Mouse (Mus musculus): ENCODE results near the gene Btrc. TPM values are rescaled to one million over a fixed set of nuclear protein-coding genes. Genes with fewer than 3 reads are reported as not detected.
A peak's percentile ranks its signal among the peaks of the same experiment; 100 is the strongest.

Btrc gene
- polyA plus RNA-seq, 1 experiment = 17.1 TPM

DNA sequence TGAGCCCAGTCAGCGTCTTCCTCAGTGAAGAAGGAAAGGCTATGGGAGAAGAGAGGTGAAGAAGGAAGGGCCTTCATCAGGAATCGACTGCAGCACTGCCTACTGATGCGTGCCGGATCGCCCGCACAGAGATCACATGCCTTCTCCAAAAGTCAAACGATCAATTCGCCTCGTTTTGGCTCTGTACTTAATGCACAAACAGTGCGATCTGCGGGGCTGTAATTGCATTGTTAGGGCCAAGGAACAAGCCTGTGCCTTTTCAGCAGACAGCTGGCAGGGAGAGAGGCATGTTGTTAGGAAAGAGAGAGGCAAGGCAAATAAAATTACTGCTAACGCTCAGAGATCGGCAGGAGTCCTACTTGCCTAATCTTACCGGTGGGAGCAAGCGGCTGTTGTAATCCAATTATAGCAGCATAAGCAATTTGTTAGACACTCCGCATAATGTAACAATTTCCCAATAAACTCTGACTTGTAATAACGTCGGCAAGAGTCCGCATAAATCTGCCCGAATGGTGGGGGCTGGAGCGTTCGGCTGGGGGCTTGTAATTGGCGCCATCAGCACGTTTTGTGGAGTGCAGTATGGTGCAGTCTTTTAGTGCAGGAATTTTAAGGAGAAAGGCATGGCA, 112.5 kb downstream of the Btrc start:
- no peak overlapping the region for H3K27ac ChIP-seq (ENCODE audit: control insufficient read depth, insufficient read depth, low read length)
- no peak overlapping the region for H3K4me3 ChIP-seq (ENCODE audit: control insufficient read depth, insufficient read depth, low read length)
- H3K4me1 ChIP-seq (replicated peaks; ENCODE audit: control insufficient read depth, insufficient read depth, low read length) = peaks cover 16% of the 10 kb centered on the region
- no peak for DNase-seq
- H3K36me3 ChIP-seq (ENCODE audit: control insufficient read depth, insufficient read depth, low read length) = no peaks in the 10 kb centered on the region
- H3K27me3 ChIP-seq (ENCODE audit: control insufficient read depth, insufficient read depth, low read length) = no peaks in the 10 kb centered on the region
- 96% methylated on average over 24 of the region's 24 CpGs for WGBS
- no peak for TF ChIP-seq POLR2A (IDR thresholded peaks at IDR 0.05; ENCODE audit: control insufficient read depth, extremely low read depth, insufficient read depth, low read length, poor library complexity)
- TF ChIP-seq CTCF (IDR thresholded peaks at IDR 0.05; ENCODE audit: borderline replicate concordance, control insufficient read depth, extremely low read depth, insufficient read depth, low read length, poor library complexity) = no peak

DNA sequence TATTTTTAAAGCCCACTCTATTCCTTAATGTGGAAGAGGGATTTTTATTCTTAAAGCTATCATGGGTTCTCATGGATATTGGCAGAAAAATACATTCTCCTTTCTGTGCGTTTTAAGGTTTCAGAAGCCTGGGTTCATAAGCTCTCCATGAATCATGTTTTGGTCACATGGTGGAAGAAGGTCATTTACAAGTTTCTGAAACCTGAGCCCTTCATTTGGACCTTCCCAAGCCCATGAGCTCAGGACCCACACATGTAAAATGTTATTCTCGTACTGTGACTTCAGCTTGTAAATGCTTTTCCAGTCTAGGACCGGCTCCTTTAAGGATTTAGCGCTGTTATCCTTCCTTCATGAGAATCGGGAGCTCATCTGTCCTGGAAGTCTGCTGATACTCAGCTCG, 116.0 kb downstream of the Btrc start:
- H3K27ac ChIP-seq (ENCODE audit: control insufficient read depth, insufficient read depth, low read length) = no peak overlapping the region
- no peak overlapping the region for H3K4me3 ChIP-seq (ENCODE audit: control insufficient read depth, insufficient read depth, low read length)
- no peaks in the 10 kb centered on the region for H3K27me3 ChIP-seq (ENCODE audit: control insufficient read depth, insufficient read depth, low read length)
- 99% methylated on average over 6 of the region's 6 CpGs for WGBS
- TF ChIP-seq POLR2A (IDR thresholded peaks at IDR 0.05; ENCODE audit: control insufficient read depth, extremely low read depth, insufficient read depth, low read length, poor library complexity) = no peak
- TF ChIP-seq CTCF (IDR thresholded peaks at IDR 0.05; ENCODE audit: borderline replicate concordance, control insufficient read depth, extremely low read depth, insufficient read depth, low read length, poor library complexity) = no peak
- DNase-seq = no peak
- H3K4me1 ChIP-seq (replicated peaks; ENCODE audit: control insufficient read depth, insufficient read depth, low read length) = peaks cover 11% of the 10 kb centered on the region
- no peaks in the 10 kb centered on the region for H3K36me3 ChIP-seq (ENCODE audit: control insufficient read depth, insufficient read depth, low read length)

DNA sequence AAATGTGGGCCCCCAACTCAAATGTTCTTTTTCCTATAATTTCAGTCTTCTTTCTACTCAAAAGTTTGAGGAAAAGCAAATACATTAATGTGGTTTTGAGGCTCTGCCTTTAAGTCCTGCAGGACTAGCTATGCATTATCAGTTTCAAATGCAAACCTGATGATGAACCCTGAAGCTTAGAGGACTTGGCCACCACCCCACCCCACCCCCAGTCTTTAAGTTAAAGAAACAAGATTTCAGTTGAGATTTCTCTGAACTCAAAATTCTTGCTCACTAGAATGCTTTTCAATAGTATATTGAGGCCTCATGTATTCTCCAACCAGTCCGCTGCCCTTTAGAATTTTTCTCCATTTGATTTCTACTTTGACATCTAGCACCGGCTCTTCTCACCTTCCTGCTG, 117.0 kb downstream of the Btrc start:
- peaks cover 12% of the 10 kb centered on the region for H3K4me1 ChIP-seq (replicated peaks; ENCODE audit: control insufficient read depth, insufficient read depth, low read length)
- WGBS = 87% methylated on average over 2 of the region's 2 CpGs
- no peaks in the 10 kb centered on the region for H3K36me3 ChIP-seq (ENCODE audit: control insufficient read depth, insufficient read depth, low read length)
- no peaks in the 10 kb centered on the region for H3K27me3 ChIP-seq (ENCODE audit: control insufficient read depth, insufficient read depth, low read length)
- no peak overlapping the region for H3K27ac ChIP-seq (ENCODE audit: control insufficient read depth, insufficient read depth, low read length)
- H3K4me3 ChIP-seq (ENCODE audit: control insufficient read depth, insufficient read depth, low read length) = no peak overlapping the region
- TF ChIP-seq CTCF (IDR thresholded peaks at IDR 0.05; ENCODE audit: borderline replicate concordance, control insufficient read depth, extremely low read depth, insufficient read depth, low read length, poor library complexity) (no peak), POLR2A (IDR thresholded peaks at IDR 0.05; ENCODE audit: control insufficient read depth, extremely low read depth, insufficient read depth, low read length, poor library complexity) (no peak)
- no peak for DNase-seq

DNA sequence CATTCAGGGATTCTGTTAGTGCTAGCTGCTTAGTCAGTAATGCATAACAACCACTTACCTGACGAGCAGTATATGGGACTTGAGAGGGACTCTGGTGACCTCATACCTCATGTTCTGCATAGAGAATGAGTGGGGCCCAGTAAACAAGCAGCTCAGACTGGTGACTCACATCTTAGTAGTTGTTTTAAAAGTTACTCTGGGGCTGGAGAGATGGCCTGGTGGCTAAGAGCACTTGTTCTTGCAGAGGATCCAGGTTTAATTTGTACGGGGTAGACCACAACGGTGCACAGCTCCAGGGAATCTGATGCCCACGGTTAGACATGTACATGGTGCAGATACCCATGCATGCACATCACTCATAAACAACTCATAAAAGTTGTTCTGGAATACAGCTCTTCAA, 117.4 kb downstream of the Btrc start:
- Histone ChIP-seq H3K36me3 (ENCODE audit: control insufficient read depth, insufficient read depth, low read length) (no peaks in the 10 kb centered on the region), H3K4me1 (replicated peaks; ENCODE audit: control insufficient read depth, insufficient read depth, low read length) (peaks cover 7% of the 10 kb centered on the region), H3K27ac (ENCODE audit: control insufficient read depth, insufficient read depth, low read length) (no peak overlapping the region), H3K27me3 (ENCODE audit: control insufficient read depth, insufficient read depth, low read length) (no peaks in the 10 kb centered on the region), H3K4me3 (ENCODE audit: control insufficient read depth, insufficient read depth, low read length) (no peak overlapping the region)
- WGBS = 90% methylated on average over 4 of the region's 4 CpGs
- DNase-seq = no peak
- TF ChIP-seq POLR2A (IDR thresholded peaks at IDR 0.05; ENCODE audit: control insufficient read depth, extremely low read depth, insufficient read depth, low read length, poor library complexity) = no peak
- no peak for TF ChIP-seq CTCF (IDR thresholded peaks at IDR 0.05; ENCODE audit: borderline replicate concordance, control insufficient read depth, extremely low read depth, insufficient read depth, low read length, poor library complexity)

DNA sequence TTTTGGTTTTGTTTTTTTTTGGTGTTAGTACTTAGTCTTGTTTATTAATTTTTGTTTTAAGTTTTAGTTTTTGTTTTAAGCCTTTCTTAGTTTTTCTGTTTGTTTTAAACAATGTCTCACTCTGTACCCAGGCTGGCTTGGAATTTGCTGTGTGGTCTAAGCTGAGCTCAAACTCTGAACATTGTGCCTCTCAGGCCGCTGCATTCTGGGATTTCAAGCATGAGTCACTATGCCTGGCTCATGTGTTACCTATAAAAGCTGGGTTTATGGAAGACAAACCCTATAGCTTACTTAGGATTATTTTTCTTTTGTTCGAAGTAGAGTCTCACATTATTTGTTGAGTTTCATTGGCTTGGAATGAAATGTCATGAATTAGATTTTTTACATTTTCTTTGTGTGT, 119.9 kb downstream of the Btrc start:
- 90% methylated on average over 2 of the region's 2 CpGs for WGBS
- no peak for TF ChIP-seq POLR2A (IDR thresholded peaks at IDR 0.05; ENCODE audit: control insufficient read depth, extremely low read depth, insufficient read depth, low read length, poor library complexity)
- no peak for TF ChIP-seq CTCF (IDR thresholded peaks at IDR 0.05; ENCODE audit: borderline replicate concordance, control insufficient read depth, extremely low read depth, insufficient read depth, low read length, poor library complexity)
- Histone ChIP-seq H3K27ac (ENCODE audit: control insufficient read depth, insufficient read depth, low read length) (no peak overlapping the region), H3K27me3 (ENCODE audit: control insufficient read depth, insufficient read depth, low read length) (no peaks in the 10 kb centered on the region), H3K4me3 (ENCODE audit: control insufficient read depth, insufficient read depth, low read length) (no peak overlapping the region), H3K4me1 (replicated peaks; ENCODE audit: control insufficient read depth, insufficient read depth, low read length) (peaks cover 12% of the 10 kb centered on the region), H3K36me3 (ENCODE audit: control insufficient read depth, insufficient read depth, low read length) (no peaks in the 10 kb centered on the region)
- DNase-seq = no peak

DNA sequence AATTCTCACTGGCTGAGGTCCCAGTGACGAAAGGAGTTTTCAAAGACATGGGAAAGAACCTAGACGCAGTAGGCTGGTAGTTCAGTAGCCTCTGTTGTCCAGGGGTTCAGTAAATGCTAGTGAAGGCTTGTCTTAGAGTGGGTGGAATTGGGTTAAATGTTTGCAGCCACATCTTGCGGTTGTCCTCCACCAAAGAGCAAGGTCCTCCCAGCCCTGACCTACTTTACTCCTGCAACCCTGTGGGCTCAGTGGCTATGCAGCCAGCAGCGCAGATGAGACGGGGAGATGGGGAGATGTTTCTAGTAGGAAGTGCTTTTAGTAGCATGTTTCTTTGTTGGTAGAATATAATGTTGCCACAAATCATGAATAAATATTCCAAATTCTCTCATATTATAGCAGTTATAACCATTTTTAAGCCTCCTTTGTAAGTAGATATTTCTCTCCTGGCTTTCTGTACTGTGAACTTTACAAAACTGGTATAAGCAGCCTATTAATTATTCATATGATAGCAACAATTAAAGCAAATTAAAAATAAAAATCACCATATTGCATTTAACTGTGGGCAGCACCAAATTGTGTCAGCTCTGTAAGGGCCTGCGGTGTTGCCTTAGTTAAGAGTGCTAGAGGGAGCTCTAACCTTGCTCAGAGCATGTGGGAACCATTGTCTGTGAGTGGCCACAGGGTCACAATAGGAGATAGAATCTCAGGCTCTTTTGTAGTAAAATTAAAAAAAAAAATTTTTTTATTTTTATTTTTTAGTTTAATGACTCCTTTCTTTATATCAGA, 122.9 kb downstream of the Btrc start:
- TF ChIP-seq POLR2A (IDR thresholded peaks at IDR 0.05; ENCODE audit: control insufficient read depth, extremely low read depth, insufficient read depth, low read length, poor library complexity) = no peak
- no peak for TF ChIP-seq CTCF (IDR thresholded peaks at IDR 0.05; ENCODE audit: borderline replicate concordance, control insufficient read depth, extremely low read depth, insufficient read depth, low read length, poor library complexity)
- Histone ChIP-seq H3K27me3 (ENCODE audit: control insufficient read depth, insufficient read depth, low read length) (no peaks in the 10 kb centered on the region), H3K27ac (ENCODE audit: control insufficient read depth, insufficient read depth, low read length) (peak overlapping the region; percentile 22; the same call in 1 of the 2 replicates), H3K36me3 (ENCODE audit: control insufficient read depth, insufficient read depth, low read length) (no peaks in the 10 kb centered on the region), H3K4me3 (ENCODE audit: control insufficient read depth, insufficient read depth, low read length) (no peak overlapping the region), H3K4me1 (replicated peaks; ENCODE audit: control insufficient read depth, insufficient read depth, low read length) (peaks cover 18% of the 10 kb centered on the region)
- peak; percentile 13 for DNase-seq
- WGBS = 47% methylated on average over 6 of the region's 6 CpGs

Data from thymus, adult 2 months (tissue).